Mouse (Mus musculus) kidney, adult 2 months (tissue): ENCODE results near the gene Rps15.

Experiments used
- CTCF ChIP-seq: fragments of 200-500 bp; conservative IDR thresholded peaks from 2 replicates; pipeline ENCODE4 v1.5.1; 2011; ENCODE audit warnings: low read depth, mild to moderate bottlenecking, control low read depth, low read length, moderate library complexity, mixed read lengths; ENCODE audit not compliant: insufficient read depth, insufficient read length
- POLR2A ChIP-seq: fragments of 200-500 bp; IDR thresholded peaks from one replicate; pipeline ENCODE4 v1.6.1; 2011; ENCODE audit warnings: low read depth, low read length, control low read depth

DNA sequence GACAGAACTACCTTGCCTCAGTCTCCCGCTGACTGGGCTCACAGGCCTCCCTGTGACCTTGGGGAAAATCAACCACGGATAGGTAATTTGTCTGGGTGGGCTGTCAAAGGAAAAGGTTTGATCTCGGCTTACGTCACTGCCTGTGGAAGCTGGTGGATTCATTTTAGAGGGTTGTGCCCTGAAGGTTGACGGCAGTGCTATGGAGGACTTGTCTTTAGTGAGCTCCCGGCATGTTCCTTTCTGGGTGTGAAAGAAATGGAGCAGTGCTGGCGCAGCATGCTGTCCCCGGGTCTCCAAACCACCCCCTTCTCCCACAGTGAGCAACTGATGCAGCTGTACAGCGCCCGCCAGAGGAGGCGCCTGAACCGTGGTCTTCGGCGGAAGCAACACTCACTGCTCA lies 1.1 kb downstream of the Rps15 start:
- TF ChIP-seq CTCF (no peak), POLR2A (no peak)
